Mouse (Mus musculus) myocyte (in vitro differentiated cells): ENCODE measurements around the gene Gabrp. TPM values are rescaled to one million over a fixed set of nuclear protein-coding genes. Genes with fewer than 3 reads are reported as not detected.

ENCODE experiments used
- H3K27me3 ChIP-seq: one replicate; pipeline ENCODE4 v1.6.1; 2011; ENCODE audit not compliant: control insufficient read depth, insufficient read depth, insufficient read length
- H3K36me3 ChIP-seq: one replicate; pipeline ENCODE4 v1.6.1; 2011; ENCODE audit not compliant: control insufficient read depth, insufficient read depth
- H3K4me2 ChIP-seq: one replicate; pipeline ENCODE4 v1.6.1; 2011; ENCODE audit warnings: low read depth, control low read depth
- H3K4me3 ChIP-seq: one replicate; pipeline ENCODE4 v1.5.1; 2011; ENCODE audit warnings: mild to moderate bottlenecking, control low read depth, moderate library complexity
- H3K79me2 ChIP-seq: one replicate; pipeline ENCODE4 v1.6.1; 2011; ENCODE audit not compliant: control insufficient read depth, insufficient read depth
- H3ac ChIP-seq: one replicate; pipeline ENCODE4 v1.6.1; 2011; ENCODE audit not compliant: control insufficient read depth, insufficient read length
- CEBPB ChIP-seq: IDR thresholded peaks from 2 replicates; pipeline ENCODE4 v1.6.1; 2011; ENCODE audit warnings: mild to moderate bottlenecking, moderate library complexity; ENCODE audit not compliant: poor library complexity, insufficient read depth, severe bottlenecking
- E2F4 ChIP-seq: IDR thresholded peaks from one replicate; pipeline ENCODE4 v1.6.1; 2011; ENCODE audit warnings: mild to moderate bottlenecking, control low read depth, moderate library complexity; ENCODE audit not compliant: insufficient read depth
- MAX ChIP-seq: IDR thresholded peaks from one replicate; pipeline ENCODE4 v1.6.1; 2011; ENCODE audit warnings: low read depth, mild to moderate bottlenecking, control low read depth
- MYOD1 ChIP-seq, 3 experiments: IDR thresholded peaks; one replicate each; pipeline ENCODE4 v1.6.1; 2011; ENCODE audit warnings: control low read depth in 2 of 3, low read depth in 2 of 3, mild to moderate bottlenecking in 2 of 3, moderate library complexity in 1 of 3; ENCODE audit not compliant: insufficient read length in 2 of 3, control insufficient read depth in 1 of 3
- MYOG ChIP-seq, 3 experiments: IDR thresholded peaks; one replicate each; pipeline ENCODE4 v1.6.1; 2011; ENCODE audit warnings: control low read depth in 2 of 3, low read depth in 2 of 3, mild to moderate bottlenecking in 2 of 3; ENCODE audit not compliant: insufficient read length in 2 of 3, control insufficient read depth in 1 of 3, insufficient read depth in 1 of 3
- POLR2A ChIP-seq: IDR thresholded peaks from one replicate; pipeline ENCODE4 v1.6.1; 2011; ENCODE audit warnings: low read depth, mild to moderate bottlenecking, control low read depth, moderate library complexity; ENCODE audit not compliant: insufficient read length
- POLR2AphosphoS2 ChIP-seq: IDR thresholded peaks from one replicate; pipeline ENCODE4 v1.6.1; 2011; ENCODE audit warnings: low read depth, control low read depth; ENCODE audit not compliant: insufficient read length
- REST ChIP-seq: IDR thresholded peaks from one replicate; pipeline ENCODE4 v1.6.1; 2011; ENCODE audit warnings: mild to moderate bottlenecking, control low read depth, moderate library complexity; ENCODE audit not compliant: insufficient read depth, insufficient read length
- SRF ChIP-seq: IDR thresholded peaks from one replicate; pipeline ENCODE4 v1.6.1; 2011; ENCODE audit warnings: low read depth; ENCODE audit not compliant: control insufficient read depth, insufficient read length
- TCF12 ChIP-seq: IDR thresholded peaks from one replicate; pipeline ENCODE4 v1.6.1; 2011; ENCODE audit warnings: mild to moderate bottlenecking, control low read depth; ENCODE audit not compliant: poor library complexity, insufficient read depth, severe bottlenecking
- TCF3 ChIP-seq: IDR thresholded peaks from one replicate; pipeline ENCODE4 v1.6.1; 2011; ENCODE audit warnings: low read depth, control low read depth; ENCODE audit not compliant: insufficient read length
- USF1 ChIP-seq: IDR thresholded peaks from one replicate; pipeline ENCODE4 v1.6.1; 2011; ENCODE audit warnings: low read depth, mild to moderate bottlenecking, control low read depth, moderate library complexity
- polyA plus RNA-seq: library from polyadenylated mRNA; unstranded; fragments of >200 nt; fragmentation: generic; extraction: Trizol; gene quantifications from one replicate; pipeline ENCODE4 v1.2.1, GENCODE M21; 2012; ENCODE audit warnings: missing spikeins

The Gabrp gene
- polyA plus RNA-seq, 1 experiment, result not detected

- H3K36me3 ChIP-seq, result no peaks in the 10 kb centered on the region
- TF ChIP-seq REST (no peak), SRF (no peak), CEBPB (no peak), POLR2AphosphoS2 (no peak), MYOD1 (IDR thresholded peaks at IDR 0.05; ENCODE audit: control insufficient read depth in 1 of 3, insufficient read length in 2 of 3, low read depth in 2 of 3) (no peak), TCF12 (no peak), TCF3 (no peak), USF1 (no peak), MAX (no peak), E2F4 (no peak), MYOG (IDR thresholded peaks at IDR 0.05; ENCODE audit: control insufficient read depth in 1 of 3, insufficient read depth in 1 of 3, insufficient read length in 2 of 3, low read depth in 2 of 3) (no peak), POLR2A (no peak)
- no peak within 1 kb of the TSS for H3K4me3 ChIP-seq
- H3K4me2 ChIP-seq, result no peak within 1 kb of the TSS
- H3K27me3 ChIP-seq, result no peaks in the 10 kb centered on the region
- no peaks in the 10 kb centered on the region for H3K79me2 ChIP-seq
- H3ac ChIP-seq, result no peak within 1 kb of the TSS
Measured at GRCm38 (mm10) chr11:33598986-33599385, 20.2 kb upstream of the Gabrp start, which contains the start of gene D130052B06Rik. Gene D130052B06Rik (plus strand): TSS chr11:33599302.

GRCm38 (mm10) chr11:33596655-33597054 is 17.9 kb upstream of the Gabrp start:
- Histone ChIP-seq H3K27me3 (no peaks in the 10 kb centered on the region), H3K4me2 (no peak overlapping the region), H3ac (no peak overlapping the region), H3K79me2 (no peaks in the 10 kb centered on the region), H3K4me3 (no peak overlapping the region), H3K36me3 (no peaks in the 10 kb centered on the region)
- TF ChIP-seq CEBPB (no peak), E2F4 (no peak), MYOG (IDR thresholded peaks at IDR 0.05; ENCODE audit: control insufficient read depth in 1 of 3, insufficient read depth in 1 of 3, insufficient read length in 2 of 3, low read depth in 2 of 3) (no peak), USF1 (no peak), POLR2AphosphoS2 (no peak), POLR2A (no peak), MYOD1 (IDR thresholded peaks at IDR 0.05; ENCODE audit: control insufficient read depth in 1 of 3, insufficient read length in 2 of 3, low read depth in 2 of 3) (no peak), REST (no peak), SRF (no peak), MAX (no peak), TCF3 (no peak), TCF12 (no peak)

- no peaks in the 10 kb centered on the region for H3K79me2 ChIP-seq
- no peak overlapping the region for H3K4me2 ChIP-seq
- no peaks in the 10 kb centered on the region for H3K27me3 ChIP-seq
- TF ChIP-seq CEBPB, result no peak
- no peak for TF ChIP-seq REST
- no peak for TF ChIP-seq SRF
- TF ChIP-seq TCF3, result no peak
- TF ChIP-seq POLR2AphosphoS2, result no peak
- no peak for TF ChIP-seq TCF12
- no peak for TF ChIP-seq MAX
- TF ChIP-seq USF1, result no peak
- TF ChIP-seq MYOD1 (IDR thresholded peaks at IDR 0.05; ENCODE audit: control insufficient read depth in 1 of 3, insufficient read length in 2 of 3, low read depth in 2 of 3), result no peak
- no peak for TF ChIP-seq E2F4
- H3K36me3 ChIP-seq, result no peaks in the 10 kb centered on the region
- no peak overlapping the region for H3K4me3 ChIP-seq
- H3ac ChIP-seq, result no peak overlapping the region
Measured at GRCm38 (mm10) chr11:33592826-33593225, 14.1 kb upstream of the Gabrp start.

DNA sequence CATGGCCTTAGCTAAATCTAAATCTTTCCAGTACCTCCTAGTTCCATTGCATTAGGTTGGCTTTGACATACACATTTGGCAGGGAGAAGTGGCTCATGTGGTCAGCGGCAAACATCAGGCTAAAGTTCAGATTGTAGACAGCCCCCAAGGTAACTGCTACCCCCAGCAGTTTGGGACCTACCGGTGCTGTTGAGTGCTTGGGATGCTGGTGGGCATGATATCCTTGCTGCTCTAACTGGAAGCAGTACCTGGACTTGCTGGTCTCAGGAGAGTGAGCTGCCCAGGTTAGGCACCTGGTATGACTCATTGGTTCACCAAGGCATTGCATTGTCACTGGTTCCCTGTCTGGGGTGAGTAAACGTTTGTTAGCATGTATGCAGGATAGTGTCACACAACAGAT is 12.0 kb upstream of the Gabrp start:
- no peaks in the 10 kb centered on the region for H3K27me3 ChIP-seq
- H3ac ChIP-seq, result no peak overlapping the region
- no peaks in the 10 kb centered on the region for H3K36me3 ChIP-seq

GRCm38 (mm10) chr11:33586614-33587013 is 7.9 kb upstream of the Gabrp start:
- Histone ChIP-seq H3ac (no peak overlapping the region), H3K79me2 (no peaks in the 10 kb centered on the region), H3K36me3 (no peaks in the 10 kb centered on the region), H3K4me3 (no peak overlapping the region), H3K4me2 (no peak overlapping the region), H3K27me3 (no peaks in the 10 kb centered on the region)
- TF ChIP-seq POLR2AphosphoS2, result no peak
- no peak for TF ChIP-seq MYOD1 (IDR thresholded peaks at IDR 0.05; ENCODE audit: control insufficient read depth in 1 of 3, insufficient read length in 2 of 3, low read depth in 2 of 3)
- TF ChIP-seq TCF3, result no peak
- no peak for TF ChIP-seq E2F4
- no peak for TF ChIP-seq USF1
- TF ChIP-seq REST, result no peak
- no peak for TF ChIP-seq CEBPB
- no peak for TF ChIP-seq MAX
- no peak for TF ChIP-seq MYOG (IDR thresholded peaks at IDR 0.05; ENCODE audit: control insufficient read depth in 1 of 3, insufficient read depth in 1 of 3, insufficient read length in 2 of 3, low read depth in 2 of 3)
- TF ChIP-seq TCF12, result no peak
- TF ChIP-seq POLR2A, result no peak
- TF ChIP-seq SRF, result no peak

More for the DNA sequence above, 12.0 kb upstream of the Gabrp start:
- Histone ChIP-seq H3K79me2 (no peaks in the 10 kb centered on the region), H3K4me3 (no peak overlapping the region), H3K4me2 (no peak overlapping the region)
- TF ChIP-seq TCF3 (no peak), MAX (no peak)
